Mouse (Mus musculus) kidney, embryonic 16.5 days (tissue): ENCODE measurements around the gene Mvb12b. TPM values are rescaled to one million over a fixed set of nuclear protein-coding genes. Genes with fewer than 3 reads are reported as not detected.

ENCODE experiments used
- ATAC-seq: fragments of 200-750 bp; cut with Nextera tagmentation; 2 replicates; pipeline ENCODE4 v1.8.0; 2017; ENCODE audit warnings: moderate TSS enrichment; ENCODE audit not compliant: low FRiP score, low TSS enrichment
- H3K27ac ChIP-seq: fragments of 300-500 bp; sonication (generic); 2 replicates; pipeline ENCODE4 v1.5.1; 2014; ENCODE audit warnings: low read length
- H3K27me3 ChIP-seq: fragments of 300-500 bp; sonication (generic); 2 replicates; pipeline ENCODE4 v1.6.1; 2014; ENCODE audit warnings: low read length, control low read depth, mixed read lengths; ENCODE audit not compliant: insufficient read depth
- H3K36me3 ChIP-seq: fragments of 300-500 bp; sonication (generic); 2 replicates; pipeline ENCODE4 v1.6.1; 2014; ENCODE audit warnings: low read length, control low read depth, mixed read lengths; ENCODE audit not compliant: insufficient read depth
- H3K4me1 ChIP-seq: fragments of 300-500 bp; sonication (generic); 2 replicates; pipeline ENCODE4 v1.6.1; 2014; ENCODE audit warnings: low read length, control low read depth, mixed read lengths; ENCODE audit not compliant: insufficient read depth
- H3K4me2 ChIP-seq: fragments of 300-500 bp; sonication (generic); replicated peaks from 2 replicates; pipeline ENCODE4 v1.6.1; 2014; ENCODE audit warnings: low read depth, low read length
- H3K4me3 ChIP-seq: fragments of 300-500 bp; sonication (generic); 2 replicates; pipeline ENCODE4 v1.5.1; 2014; ENCODE audit warnings: mild to moderate bottlenecking, low read length
- H3K9ac ChIP-seq: fragments of 300-500 bp; sonication (generic); replicated peaks from 2 replicates; pipeline ENCODE4 v1.6.1; 2014; ENCODE audit warnings: low read length
- H3K9me3 ChIP-seq: fragments of 300-500 bp; sonication (generic); 2 replicates; pipeline ENCODE4 v1.6.1; 2016; ENCODE audit warnings: low read length, control low read depth
- WGBS: fragments of 180-500 bp; shearing (Covaris S2); extraction: QIAGEN DNeasy Blood & Tissue Kit; methylation state at CpG from one replicate; pipeline ENCODE4 v1.1.7; 2014; 5-methylcytosine and 5-hydroxymethylcytosine counted together
- polyA plus RNA-seq: library from polyadenylated mRNA; unstranded; fragments of >200 nt; fragmentation: Nextera tagmentation; extraction: Ambion mirVana; gene quantifications from 2 replicates; pipeline ENCODE4 v1.2.1, GENCODE M21; 2015

Mvb12b gene
- polyA plus RNA-seq, 1 experiment from 2014 or later, result 14.2 TPM

GRCm38 (mm10) chr2:33702705-33703104 is 185.0 kb downstream of the Mvb12b start:
- H3K27me3 ChIP-seq, result peaks cover 46% of the 10 kb centered on the region
- no peak overlapping the region for H3K4me2 ChIP-seq
- H3K4me3 ChIP-seq, result no peak overlapping the region
- no peak overlapping the region for H3K27ac ChIP-seq
- no peak overlapping the region for H3K9ac ChIP-seq
- no peak for ATAC-seq
- no peaks in the 10 kb centered on the region for H3K4me1 ChIP-seq
- no peaks in the 10 kb centered on the region for H3K9me3 ChIP-seq
- WGBS, result 67% methylated on average over 5 of the region's 5 CpGs
- H3K36me3 ChIP-seq, result no peaks in the 10 kb centered on the region

DNA sequence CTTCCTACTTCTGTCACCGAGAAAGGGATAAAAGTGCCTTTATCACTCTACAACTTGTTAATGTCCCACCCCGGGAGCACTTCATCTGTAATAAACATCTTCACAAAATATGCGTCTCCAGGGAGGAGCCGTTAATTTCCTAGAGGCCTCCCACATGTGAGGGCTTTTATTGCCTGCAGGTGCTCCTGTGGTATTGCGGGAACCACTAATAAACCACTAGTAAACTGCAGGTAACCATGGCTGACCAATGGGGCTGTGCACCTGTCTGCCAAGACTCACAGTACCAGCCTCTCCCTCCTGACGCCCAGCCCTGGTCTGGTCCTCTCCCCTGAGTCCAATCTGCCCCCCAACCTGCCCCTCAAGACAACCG is 186.3 kb downstream of the Mvb12b start:
- Histone ChIP-seq H3K4me2 (no peak overlapping the region), H3K27me3 (peaks cover 35% of the 10 kb centered on the region), H3K9me3 (0 out of 2 replicates have a peak, but pooled peaks cover 9% of the 10 kb centered on the region), H3K36me3 (no peaks in the 10 kb centered on the region), H3K9ac (no peak overlapping the region), H3K27ac (no peak overlapping the region), H3K4me1 (no peaks in the 10 kb centered on the region), H3K4me3 (no peak overlapping the region)
- 23% methylated on average over 7 of the region's 7 CpGs for WGBS
- no peak for ATAC-seq

DNA sequence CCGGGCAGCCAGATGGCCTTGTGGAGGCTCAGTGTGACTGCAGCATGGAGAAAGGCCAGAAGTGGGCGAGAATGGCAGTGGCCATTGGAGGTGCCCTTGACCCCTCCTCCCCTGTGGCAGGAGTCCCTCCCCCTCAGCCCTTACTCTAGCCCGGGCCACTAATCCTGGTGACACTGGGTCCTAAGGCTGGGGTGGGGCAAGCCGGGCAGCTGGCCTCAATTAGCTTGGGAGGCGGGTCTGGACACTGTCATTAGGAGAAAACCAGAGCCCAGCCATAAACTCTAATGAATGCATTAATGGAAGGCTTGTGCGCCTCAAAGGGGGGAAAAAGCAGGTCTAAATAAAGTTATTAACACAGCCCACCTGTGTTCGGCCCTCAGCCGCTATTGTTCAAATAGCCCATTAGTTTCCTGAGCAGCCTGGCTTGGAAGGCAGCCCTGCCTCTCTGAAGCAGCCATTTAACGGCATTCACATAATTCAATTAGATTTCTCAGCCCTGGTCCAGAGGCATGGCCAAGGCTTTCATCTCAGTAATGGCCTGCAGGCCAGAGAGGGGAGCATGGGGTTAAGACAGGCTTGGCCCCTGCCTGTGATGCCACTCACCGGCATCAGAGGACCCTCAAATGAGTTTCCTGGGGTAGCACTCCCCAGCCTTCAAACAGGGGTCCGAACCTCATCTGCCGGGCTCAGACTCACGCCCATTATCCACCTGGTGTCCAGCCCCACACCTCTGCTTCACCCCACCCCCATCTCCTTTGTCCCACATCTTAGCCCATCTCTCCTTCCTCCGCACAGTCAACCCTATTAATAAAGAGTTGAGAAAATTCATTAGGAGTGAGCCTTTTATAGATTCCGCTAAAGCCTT is 186.9 kb downstream of the Mvb12b start:
- Histone ChIP-seq H3K27me3 (peaks cover 29% of the 10 kb centered on the region), H3K4me1 (no peaks in the 10 kb centered on the region), H3K27ac (no peak overlapping the region), H3K36me3 (no peaks in the 10 kb centered on the region), H3K4me2 (no peak overlapping the region), H3K9me3 (0 out of 2 replicates have a peak, but pooled peaks cover 9% of the 10 kb centered on the region), H3K4me3 (no peak overlapping the region), H3K9ac (no peak overlapping the region)
- 27% methylated on average over 15 of the region's 15 CpGs for WGBS
- 0 out of 2 replicates have a peak, but pooled peaks have one; percentile 49 for ATAC-seq

GRCm38 (mm10) chr2:33698898-33699297 is 188.8 kb downstream of the Mvb12b start:
- ATAC-seq, result no peak
- 63% methylated on average over 3 of the region's 3 CpGs for WGBS
- Histone ChIP-seq H3K4me2 (no peak overlapping the region), H3K4me1 (no peaks in the 10 kb centered on the region), H3K9me3 (0 out of 2 replicates have a peak, but pooled peaks cover 9% of the 10 kb centered on the region), H3K27ac (no peak overlapping the region), H3K27me3 (peaks cover 19% of the 10 kb centered on the region), H3K9ac (no peak overlapping the region), H3K4me3 (no peak overlapping the region), H3K36me3 (no peaks in the 10 kb centered on the region)

DNA sequence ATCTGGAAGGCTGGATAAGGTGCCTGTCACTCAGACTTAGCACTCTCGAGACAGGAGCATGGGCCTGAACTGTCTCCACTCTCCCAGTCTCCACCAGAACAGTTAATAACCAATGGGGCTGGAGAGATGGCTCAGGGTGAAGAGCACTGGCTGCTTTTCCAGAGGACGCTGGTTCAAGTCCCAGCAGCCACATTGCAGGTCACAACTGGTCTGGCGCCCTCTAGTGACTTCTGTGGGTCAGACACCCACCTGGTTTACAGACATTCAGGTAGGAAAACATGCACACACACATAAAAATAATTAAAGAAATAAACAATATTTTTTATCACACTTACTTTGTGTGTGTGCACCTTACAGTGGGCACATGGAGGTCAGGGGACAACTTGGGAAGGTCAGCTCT is 191.3 kb downstream of the Mvb12b start:
- no peak overlapping the region for H3K27ac ChIP-seq
- no peak for ATAC-seq
- WGBS, result 67% methylated on average over 3 of the region's 3 CpGs
- H3K9ac ChIP-seq, result no peak overlapping the region
- H3K4me1 ChIP-seq, result no peaks in the 10 kb centered on the region
- no peak overlapping the region for H3K4me2 ChIP-seq
- H3K9me3 ChIP-seq, result 0 out of 2 replicates have a peak, but pooled peaks cover 9% of the 10 kb centered on the region
- H3K4me3 ChIP-seq, result no peak overlapping the region
- H3K27me3 ChIP-seq, result peaks cover 13% of the 10 kb centered on the region
- H3K36me3 ChIP-seq, result no peaks in the 10 kb centered on the region

DNA sequence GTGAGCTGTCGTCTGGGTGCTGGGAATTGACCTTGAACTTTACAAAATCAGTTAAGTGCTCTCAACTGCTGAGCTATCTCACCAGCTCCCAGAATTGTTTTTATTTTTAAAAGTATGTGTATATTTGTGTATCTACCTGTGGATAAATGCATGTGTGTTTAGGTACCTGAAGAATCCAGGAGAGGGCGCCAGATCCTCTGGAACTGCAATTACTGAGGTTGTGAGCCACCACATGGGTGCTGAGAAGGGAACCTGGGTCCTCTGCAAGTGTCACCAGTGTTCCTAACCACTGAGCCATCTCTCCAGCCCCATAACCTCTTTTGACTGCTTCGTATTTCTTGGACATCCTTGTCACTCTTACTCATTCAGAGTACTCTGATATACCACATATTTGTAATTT is 193.8 kb downstream of the Mvb12b start:
- Histone ChIP-seq H3K9ac (no peak overlapping the region), H3K27me3 (no peaks in the 10 kb centered on the region), H3K4me2 (no peak overlapping the region), H3K4me3 (no peak overlapping the region), H3K4me1 (no peaks in the 10 kb centered on the region), H3K36me3 (no peaks in the 10 kb centered on the region), H3K9me3 (0 out of 2 replicates have a peak, but pooled peaks cover 9% of the 10 kb centered on the region), H3K27ac (no peak overlapping the region)
- no peak for ATAC-seq
- 67% methylated on average over 3 of the region's 3 CpGs for WGBS

DNA sequence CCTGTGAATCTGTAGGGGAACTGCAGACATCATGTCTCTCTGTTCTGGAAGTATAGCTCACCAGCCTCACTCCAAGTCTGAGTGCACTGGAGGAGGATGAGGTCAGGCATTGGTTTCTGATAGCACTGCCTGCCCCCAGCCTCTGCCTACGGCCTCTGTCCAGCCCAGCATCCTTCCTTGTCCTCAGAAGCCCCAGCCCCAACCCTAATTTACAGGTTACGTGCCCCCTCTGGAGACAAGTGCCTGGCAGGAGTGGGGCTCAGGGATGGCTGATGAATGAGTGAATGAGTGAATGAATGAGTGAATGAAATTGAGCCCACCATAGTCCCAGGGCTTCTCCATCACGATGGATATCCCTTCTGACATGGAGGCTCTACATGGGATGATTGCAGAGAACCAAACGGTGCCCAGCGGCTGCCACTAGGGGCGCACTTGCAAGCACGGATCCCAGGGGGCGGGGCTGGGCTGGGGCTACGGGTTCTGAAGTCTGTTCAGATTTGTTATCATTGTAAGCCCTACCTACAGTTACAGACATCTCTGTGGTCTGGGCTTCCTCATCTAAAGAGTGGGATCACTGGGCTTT is 197.8 kb downstream of the Mvb12b start:
- Histone ChIP-seq H3K36me3 (no peaks in the 10 kb centered on the region), H3K27ac (no peak overlapping the region), H3K4me2 (no peak overlapping the region), H3K4me1 (no peaks in the 10 kb centered on the region), H3K9me3 (0 out of 2 replicates have a peak, but pooled peaks cover 3% of the 10 kb centered on the region), H3K4me3 (no peak overlapping the region), H3K9ac (no peak overlapping the region), H3K27me3 (no peaks in the 10 kb centered on the region)
- 24% methylated on average over 9 of the region's 9 CpGs for WGBS
- no peak for ATAC-seq

GRCm38 (mm10) chr2:33689155-33689879 is 198.4 kb downstream of the Mvb12b start:
- WGBS, result 63% methylated on average over 23 of the region's 23 CpGs
- no peak overlapping the region for H3K27ac ChIP-seq
- H3K9ac ChIP-seq, result no peak overlapping the region
- no peaks in the 10 kb centered on the region for H3K27me3 ChIP-seq
- H3K9me3 ChIP-seq, result 0 out of 2 replicates have a peak, but pooled peaks cover 3% of the 10 kb centered on the region
- no peak for ATAC-seq
- no peaks in the 10 kb centered on the region for H3K36me3 ChIP-seq
- H3K4me2 ChIP-seq, result no peak overlapping the region
- H3K4me1 ChIP-seq, result no peaks in the 10 kb centered on the region
- H3K4me3 ChIP-seq, result no peak overlapping the region

- 48% methylated on average over 4 of the region's 4 CpGs for WGBS
These were observed 204.2 kb downstream of the Mvb12b start for GRCm38 (mm10) chr2:33683594-33683993.

More at GRCm38 (mm10) chr2:33683594-33683993, 204.2 kb downstream of the Mvb12b start:
- H3K36me3 ChIP-seq, result no peaks in the 10 kb centered on the region
- H3K9ac ChIP-seq, result no peak overlapping the region
- no peaks in the 10 kb centered on the region for H3K27me3 ChIP-seq
- no peak for ATAC-seq
- no peak overlapping the region for H3K27ac ChIP-seq
- H3K4me2 ChIP-seq, result no peak overlapping the region
- H3K4me3 ChIP-seq, result no peak overlapping the region
- 0 out of 2 replicates have a peak, but pooled peaks cover 3% of the 10 kb centered on the region for H3K9me3 ChIP-seq
- H3K4me1 ChIP-seq, result no peaks in the 10 kb centered on the region
